Mouse (Mus musculus) E14TG2a.4 (cell line): ENCODE results near the gene Nhlrc4.

Experiments
- CTCF ChIP-seq: conservative IDR thresholded peaks from 2 replicates; pipeline ENCODE4 v1.5.1; 2014; ENCODE audit warnings: low read length
- NANOG ChIP-seq: IDR thresholded peaks from 2 replicates; pipeline ENCODE4 v1.6.1; 2014; ENCODE audit warnings: borderline replicate concordance, low read length, mixed read lengths
- POU5F1 ChIP-seq: IDR thresholded peaks from 2 replicates; pipeline ENCODE4 v1.6.1; 2014; ENCODE audit warnings: low read length, borderline replicate concordance

DNA sequence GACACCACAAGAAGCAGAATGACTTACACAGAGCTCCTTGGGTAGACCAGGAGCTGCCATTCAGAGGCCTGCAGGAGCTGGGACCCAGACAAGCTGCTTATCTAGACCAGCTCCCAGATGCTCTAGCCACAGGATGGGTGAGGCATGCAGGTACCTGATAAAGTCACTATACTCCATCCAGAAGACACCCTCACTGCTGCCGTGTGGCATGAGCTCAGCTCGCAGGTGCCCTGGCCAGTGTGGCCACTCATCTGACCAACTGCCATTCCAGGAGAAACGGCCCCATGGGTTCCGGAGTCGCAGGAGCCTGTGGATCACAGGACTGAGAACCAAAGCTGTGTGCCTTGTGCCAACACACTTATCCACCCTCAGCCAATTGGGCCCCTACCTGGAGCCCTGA is 16.8 kb upstream of the Nhlrc4 start:
- TF ChIP-seq CTCF (no peak), NANOG (no peak), POU5F1 (no peak)
